Mouse (Mus musculus) neural tube, embryonic 15.5 days (tissue): ENCODE data around the gene Ccdc88c. TPM values are rescaled to one million over a fixed set of nuclear protein-coding genes. Genes with fewer than 3 reads are reported as not detected.

Experiments used
- ATAC-seq: fragments of 200-750 bp; cut with Nextera tagmentation; 2 replicates; pipeline ENCODE4 v1.8.0; 2017; ENCODE audit warnings: mild to moderate bottlenecking, moderate TSS enrichment, moderate library complexity; ENCODE audit not compliant: low FRiP score
- H3K27ac ChIP-seq: fragments of 300-500 bp; sonication (generic); replicated peaks from 2 replicates; pipeline ENCODE4 v1.5.1; 2015; ENCODE audit warnings: mild to moderate bottlenecking, inconsistent platforms
- H3K27me3 ChIP-seq: fragments of 300-500 bp; sonication (generic); replicated peaks from 2 replicates; pipeline ENCODE4 v1.6.1; 2015; ENCODE audit warnings: inconsistent platforms
- H3K36me3 ChIP-seq: fragments of 300-500 bp; sonication (generic); 2 replicates; pipeline ENCODE4 v1.6.1; 2015; ENCODE audit warnings: inconsistent platforms
- H3K4me1 ChIP-seq: fragments of 300-500 bp; sonication (generic); 2 replicates; pipeline ENCODE4 v1.6.1; 2015; ENCODE audit warnings: inconsistent platforms
- H3K4me2 ChIP-seq: fragments of 300-500 bp; sonication (generic); 2 replicates; pipeline ENCODE4 v1.6.1; 2015; ENCODE audit warnings: inconsistent platforms, mild to moderate bottlenecking, moderate library complexity
- H3K4me3 ChIP-seq: fragments of 300-500 bp; sonication (generic); replicated peaks from 2 replicates; pipeline ENCODE4 v1.5.1; 2015; ENCODE audit warnings: mild to moderate bottlenecking, inconsistent platforms
- H3K9ac ChIP-seq: fragments of 300-500 bp; sonication (generic); replicated peaks from 2 replicates; pipeline ENCODE4 v1.6.1; 2015; ENCODE audit warnings: mild to moderate bottlenecking, inconsistent platforms
- H3K9me3 ChIP-seq: fragments of 300-500 bp; sonication (generic); replicated peaks from 2 replicates; pipeline ENCODE4 v1.6.1; 2016; ENCODE audit warnings: inconsistent platforms
- WGBS: fragments of 180-500 bp; shearing (Covaris S2); methylation state at CpG from one replicate; pipeline ENCODE4 v1.1.7; 2015; ENCODE audit warnings: mixed read lengths; 5-methylcytosine and 5-hydroxymethylcytosine counted together
- polyA plus RNA-seq: library from polyadenylated mRNA; unstranded; fragments of >200 nt; fragmentation: Nextera tagmentation; extraction: Ambion mirVana; gene quantifications from 2 replicates; pipeline ENCODE4 v1.2.1, GENCODE M21; 2015

Gene Ccdc88c
- polyA plus RNA-seq, 1 experiment from 2014 or later: 9.6 TPM

- H3K4me2 ChIP-seq: no peak overlapping the region
- ATAC-seq: no peak
- H3K4me3 ChIP-seq: no peak overlapping the region
- WGBS: 78% methylated on average over 21 of the region's 21 CpGs
- no peaks in the 10 kb centered on the region for H3K4me1 ChIP-seq
- no peak overlapping the region for H3K27ac ChIP-seq
- H3K36me3 ChIP-seq: peaks cover 43% of the 10 kb centered on the region
- H3K9me3 ChIP-seq: no peaks in the 10 kb centered on the region
- H3K27me3 ChIP-seq: no peaks in the 10 kb centered on the region
- H3K9ac ChIP-seq: no peak overlapping the region
These were observed 91.2 kb downstream of the Ccdc88c start for GRCm38 (mm10) chr12:100937441-100938360.

GRCm38 (mm10) chr12:100936737-100937136 is 92.1 kb downstream of the Ccdc88c start:
- H3K36me3 ChIP-seq: peaks cover 45% of the 10 kb centered on the region
- no peak overlapping the region for H3K9ac ChIP-seq
- H3K9me3 ChIP-seq: no peaks in the 10 kb centered on the region
- no peaks in the 10 kb centered on the region for H3K4me1 ChIP-seq
- no peak overlapping the region for H3K4me3 ChIP-seq
- no peak overlapping the region for H3K27ac ChIP-seq
- WGBS: 85% methylated on average over 4 of the region's 4 CpGs
- no peak overlapping the region for H3K4me2 ChIP-seq
- ATAC-seq: no peak
- no peaks in the 10 kb centered on the region for H3K27me3 ChIP-seq

GRCm38 (mm10) chr12:100936116-100936515 is 92.7 kb downstream of the Ccdc88c start:
- Histone ChIP-seq H3K4me3 (no peak overlapping the region), H3K36me3 (peaks cover 48% of the 10 kb centered on the region), H3K27ac (no peak overlapping the region), H3K27me3 (no peaks in the 10 kb centered on the region), H3K9me3 (no peaks in the 10 kb centered on the region), H3K4me2 (no peak overlapping the region), H3K9ac (no peak overlapping the region), H3K4me1 (no peaks in the 10 kb centered on the region)
- ATAC-seq: peak; percentile 56
- WGBS: 15% methylated on average over 2 of the region's 2 CpGs

- Histone ChIP-seq H3K4me3 (no peak overlapping the region), H3K4me1 (no peaks in the 10 kb centered on the region), H3K27ac (no peak overlapping the region), H3K9me3 (no peaks in the 10 kb centered on the region), H3K9ac (no peak overlapping the region), H3K4me2 (no peak overlapping the region), H3K27me3 (no peaks in the 10 kb centered on the region), H3K36me3 (peaks cover 48% of the 10 kb centered on the region)
- WGBS: 95% methylated on average over 5 of the region's 5 CpGs
- no peak for ATAC-seq
These were observed 94.1 kb downstream of the Ccdc88c start for GRCm38 (mm10) chr12:100934796-100935195.

- WGBS: 96% methylated on average over 14 of the region's 14 CpGs
- Histone ChIP-seq H3K4me3 (no peak overlapping the region), H3K4me2 (no peak overlapping the region), H3K36me3 (peaks cover 48% of the 10 kb centered on the region), H3K4me1 (no peaks in the 10 kb centered on the region), H3K27me3 (no peaks in the 10 kb centered on the region), H3K9ac (no peak overlapping the region), H3K27ac (no peak overlapping the region), H3K9me3 (no peaks in the 10 kb centered on the region)
- no peak for ATAC-seq
These were observed 97.2 kb downstream of the Ccdc88c start for GRCm38 (mm10) chr12:100931653-100932052.

- Histone ChIP-seq H3K27me3 (no peaks in the 10 kb centered on the region), H3K27ac (no peak overlapping the region), H3K4me2 (no peak overlapping the region), H3K9ac (no peak overlapping the region), H3K9me3 (no peaks in the 10 kb centered on the region), H3K4me1 (peaks cover 6% of the 10 kb centered on the region), H3K4me3 (no peak overlapping the region), H3K36me3 (peaks cover 44% of the 10 kb centered on the region)
- 93% methylated on average over 9 of the region's 9 CpGs for WGBS
- ATAC-seq: no peak
These were observed 100.6 kb downstream of the Ccdc88c start for GRCm38 (mm10) chr12:100928286-100928685.

- no peaks in the 10 kb centered on the region for H3K9me3 ChIP-seq
- peak overlapping the region; percentile 54 for H3K27ac ChIP-seq
- H3K4me3 ChIP-seq: no peak overlapping the region
- H3K9ac ChIP-seq: no peak overlapping the region
- WGBS: 52% methylated on average over 14 of the region's 14 CpGs
- H3K4me2 ChIP-seq: no peak overlapping the region
- H3K4me1 ChIP-seq: peaks cover 6% of the 10 kb centered on the region
- peaks cover 34% of the 10 kb centered on the region for H3K36me3 ChIP-seq
- peak; percentile 80 for ATAC-seq
- H3K27me3 ChIP-seq: no peaks in the 10 kb centered on the region
These were observed 102.9 kb downstream of the Ccdc88c start for GRCm38 (mm10) chr12:100925644-100926619.

- Histone ChIP-seq H3K9ac (no peak overlapping the region), H3K4me1 (peaks cover 6% of the 10 kb centered on the region), H3K27me3 (no peaks in the 10 kb centered on the region), H3K27ac (no peak overlapping the region), H3K4me2 (no peak overlapping the region), H3K9me3 (no peaks in the 10 kb centered on the region), H3K36me3 (peaks cover 29% of the 10 kb centered on the region), H3K4me3 (no peak overlapping the region)
- no peak for ATAC-seq
- 81% methylated on average over 15 of the region's 15 CpGs for WGBS
These were observed 104.1 kb downstream of the Ccdc88c start for GRCm38 (mm10) chr12:100924646-100925339.

GRCm38 (mm10) chr12:100910731-100911130 is 118.1 kb downstream of the Ccdc88c start:
- no peak overlapping the region for H3K27ac ChIP-seq
- no peak overlapping the region for H3K9ac ChIP-seq
- H3K27me3 ChIP-seq: peaks cover 12% of the 10 kb centered on the region; the same call in 1 of the 2 replicates
- peaks cover 12% of the 10 kb centered on the region for H3K4me1 ChIP-seq
- H3K4me3 ChIP-seq: no peak overlapping the region
- WGBS: 81% methylated on average over 12 of the region's 12 CpGs
- H3K36me3 ChIP-seq: peaks cover 8% of the 10 kb centered on the region; the same call in 1 of the 2 replicates
- no peaks in the 10 kb centered on the region for H3K9me3 ChIP-seq
- no peak overlapping the region for H3K4me2 ChIP-seq
- ATAC-seq: no peak

- Histone ChIP-seq H3K27me3 (peaks cover 12% of the 10 kb centered on the region; the same call in 1 of the 2 replicates), H3K4me3 (no peak overlapping the region), H3K36me3 (peaks cover 5% of the 10 kb centered on the region; the same call in 1 of the 2 replicates), H3K4me2 (no peak overlapping the region), H3K9me3 (no peaks in the 10 kb centered on the region), H3K9ac (no peak overlapping the region), H3K27ac (no peak overlapping the region), H3K4me1 (peaks cover 12% of the 10 kb centered on the region)
- WGBS: 51% methylated on average over 6 of the region's 6 CpGs
- no peak for ATAC-seq
These were observed 119.1 kb downstream of the Ccdc88c start for GRCm38 (mm10) chr12:100909765-100910164.
